Mouse (Mus musculus) spleen, postnatal 4 days (tissue): ENCODE data around the gene Olfr689.
"Not testable (repeated sequence)": the region's sequence is repeated elsewhere in the genome, so short reads cannot be mapped to it uniquely, and the experiment has no call there.

ENCODE experiments used
- DNase-seq, 2 experiments: peaks; one replicate each; pipeline ENCODE4 v3.0.0; 2022; ENCODE audit warnings: low spot score in 2 of 2

Olfr689 gene

DNA sequence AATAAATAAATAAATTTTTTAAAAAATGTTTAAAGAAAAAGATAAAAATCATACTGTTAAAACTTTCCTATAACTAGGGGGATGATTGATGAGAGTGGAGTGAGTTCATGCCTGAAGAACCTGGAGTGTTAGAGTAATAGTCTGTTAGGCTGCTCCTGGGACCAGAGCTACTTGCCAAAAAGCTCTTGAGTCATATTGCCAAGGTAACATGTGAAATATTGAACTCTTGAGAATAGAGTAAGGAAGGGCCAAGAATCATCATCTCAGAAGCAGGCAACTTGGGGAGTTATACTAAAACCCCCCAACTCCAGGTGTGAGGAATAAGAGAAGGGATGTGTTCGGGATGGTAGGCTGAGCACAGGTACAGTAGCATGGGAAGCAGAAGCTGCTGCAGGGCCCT is at the start of gene Olfr689:
Gene Olfr689 (plus strand): TSS at position 301 of the 400 bp plus-strand sequence.
- no peak for DNase-seq

DNA sequence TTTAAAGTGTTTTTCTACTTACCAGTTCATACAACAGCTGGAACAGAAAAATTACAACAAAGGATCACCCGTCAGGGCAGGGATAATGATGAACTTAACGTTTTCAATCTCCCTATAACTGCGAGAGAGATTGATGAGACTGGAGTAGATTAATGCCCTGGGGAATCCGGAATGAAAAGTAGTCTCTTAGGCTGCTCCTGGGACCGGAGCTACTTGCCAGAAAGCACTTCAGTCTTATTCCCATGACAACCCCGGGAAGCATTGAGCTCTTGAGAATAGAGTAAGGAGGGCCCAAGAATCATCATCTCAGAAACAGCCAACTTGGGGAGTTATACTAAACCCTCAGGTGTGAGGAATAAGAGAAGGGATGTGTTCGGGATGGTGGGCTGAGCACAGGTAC is 38.5 kb upstream of the Olfr689 start:
- DNase-seq = no peak

DNA sequence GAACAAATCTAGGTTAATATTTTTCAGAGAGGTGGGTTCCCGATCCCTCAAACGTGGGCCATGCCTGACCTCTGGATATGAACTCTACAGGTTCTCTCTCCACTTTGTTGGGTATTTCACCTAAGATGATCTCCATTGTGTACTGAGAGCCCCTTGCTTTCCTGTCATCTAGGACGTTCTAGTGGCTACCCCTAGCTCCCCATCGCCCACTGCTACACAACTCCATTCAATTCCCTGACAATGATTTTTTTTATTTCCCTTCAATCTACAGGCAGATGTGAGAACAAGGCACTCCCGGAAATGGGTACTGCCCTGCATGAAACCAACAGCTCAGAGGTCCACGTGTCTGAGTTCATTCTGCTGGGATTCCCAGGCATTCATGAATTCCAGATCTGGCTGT is 23.2 kb upstream of the Olfr689 start, which contains the start of gene Olfr688:
Gene Olfr688 (plus strand): TSS at position 301 of the 400 bp plus-strand sequence.
- DNase-seq = no peak

DNA sequence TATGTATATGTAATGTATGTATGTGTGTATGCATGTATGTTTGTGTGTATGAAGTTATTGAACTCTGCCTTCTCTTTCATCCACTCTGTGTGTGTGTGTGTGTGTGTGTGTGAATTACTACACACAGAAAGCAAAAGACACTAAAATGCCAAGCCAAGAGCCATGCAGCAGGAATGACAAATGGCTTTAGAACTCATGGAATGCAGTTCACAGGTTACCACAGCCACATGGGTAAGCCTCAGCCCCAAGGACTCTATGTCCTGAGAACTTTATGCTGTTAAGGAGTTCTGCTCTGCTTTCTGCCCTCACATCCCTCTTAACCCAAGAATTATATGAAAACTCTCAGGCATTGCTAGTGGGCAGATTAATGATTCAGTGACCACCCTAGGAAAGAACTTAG is 20.9 kb upstream of the Olfr689 start:
- DNase-seq = no peak

DNA sequence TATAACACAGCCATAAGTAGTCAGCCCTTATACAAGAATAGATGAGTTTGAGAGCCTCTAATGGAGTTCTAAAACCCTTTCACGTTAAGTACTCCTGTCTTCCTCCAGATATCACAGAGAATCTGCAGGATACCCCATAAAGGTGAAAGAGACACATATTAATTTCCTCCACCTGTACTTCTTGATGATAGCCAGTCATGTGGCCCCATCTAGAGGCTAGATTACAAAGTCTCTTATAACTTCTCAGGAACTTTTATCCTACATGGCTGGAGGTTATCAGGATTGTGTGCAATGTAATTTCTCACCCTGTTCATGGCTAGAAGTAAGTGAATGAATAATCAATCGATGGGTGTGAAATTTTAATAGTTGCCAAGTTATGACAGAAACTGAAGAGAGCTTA is 14.3 kb downstream of the Olfr689 start:
- no peak for DNase-seq

DNA sequence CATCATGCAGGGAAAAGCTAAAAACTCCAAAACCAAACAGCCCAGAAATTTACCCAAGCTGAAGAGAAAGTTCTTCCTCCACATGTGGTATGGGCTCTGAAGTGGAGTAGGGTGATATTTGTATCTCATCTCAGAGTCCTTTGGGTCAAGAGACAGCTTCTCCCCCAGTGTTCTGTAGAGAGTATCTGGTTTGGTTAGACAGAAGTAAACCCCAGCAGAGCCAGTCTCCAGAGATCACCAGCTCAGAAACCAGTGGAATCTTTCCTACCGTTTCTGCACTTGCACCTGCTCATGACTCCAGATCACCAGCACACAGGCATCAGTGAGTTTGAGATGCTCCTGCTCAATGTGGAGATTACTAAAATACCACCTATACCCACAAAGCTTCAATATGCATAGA is 23.0 kb downstream of the Olfr689 start, which contains the start of gene Olfr690:
Gene Olfr690 (minus strand): TSS at position 101 of the 400 bp plus-strand sequence.
- DNase-seq = no peak

DNA sequence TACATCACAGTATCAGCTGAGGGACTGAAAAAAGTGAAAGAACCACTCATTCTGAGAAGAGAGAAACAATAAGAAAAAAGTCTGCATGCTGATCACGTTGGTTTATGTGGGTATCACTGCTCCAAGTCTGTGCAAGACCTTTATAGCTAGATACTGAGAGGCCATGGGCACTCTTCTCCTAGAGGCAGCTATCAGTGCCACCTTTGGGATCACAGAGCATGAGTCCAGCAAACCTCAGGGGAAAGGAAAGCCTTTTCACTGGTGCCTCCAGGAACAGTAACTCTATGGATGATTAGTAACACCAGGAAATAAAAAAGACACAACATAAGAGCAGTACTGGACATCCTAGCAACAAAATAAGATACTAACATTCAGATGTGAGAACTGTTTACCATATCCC is 31.2 kb downstream of the Olfr689 start, which contains the start of gene Olfr691:
Gene Olfr691 (minus strand): TSS at position 101 of the 400 bp plus-strand sequence.
- no peak for DNase-seq

DNA sequence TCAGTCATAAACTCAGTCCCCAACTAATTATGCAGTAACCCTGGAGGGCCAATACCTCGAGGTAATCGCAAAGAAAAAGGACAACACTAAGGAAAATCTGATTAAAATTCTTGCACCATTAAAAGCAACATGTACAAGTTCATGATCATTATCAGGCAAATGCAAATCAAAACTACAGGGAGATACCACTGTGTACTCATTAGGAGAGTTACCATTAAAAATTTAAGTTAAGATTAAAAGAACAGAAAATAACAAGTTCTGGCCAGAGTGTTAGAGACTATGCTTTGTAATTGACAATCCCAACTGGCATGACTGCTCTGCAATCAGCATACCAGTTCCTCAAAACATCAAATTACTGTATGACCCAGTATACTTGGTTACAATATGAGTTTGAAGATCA is 31.8 kb downstream of the Olfr689 start:
- no peak for DNase-seq

DNA sequence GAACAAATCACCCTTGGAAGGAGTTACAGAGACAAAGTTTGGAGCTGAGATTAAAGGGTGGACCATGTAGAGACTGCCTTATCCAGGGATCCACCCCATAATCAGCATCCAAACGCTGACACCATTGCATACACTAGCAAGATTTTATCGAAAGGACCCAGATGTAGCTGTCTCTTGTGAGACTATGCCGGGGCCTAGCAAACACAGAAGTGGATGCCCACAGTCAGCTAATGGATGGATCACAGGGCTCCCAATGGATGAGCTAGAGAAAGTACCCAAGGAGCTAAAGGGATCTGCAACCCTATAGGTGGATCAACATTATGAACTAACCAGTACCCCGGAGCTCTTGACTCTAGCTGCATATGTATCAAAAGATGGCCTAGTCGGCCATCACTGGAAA is 45.1 kb downstream of the Olfr689 start:
- DNase-seq = not testable (repeated sequence)

DNA sequence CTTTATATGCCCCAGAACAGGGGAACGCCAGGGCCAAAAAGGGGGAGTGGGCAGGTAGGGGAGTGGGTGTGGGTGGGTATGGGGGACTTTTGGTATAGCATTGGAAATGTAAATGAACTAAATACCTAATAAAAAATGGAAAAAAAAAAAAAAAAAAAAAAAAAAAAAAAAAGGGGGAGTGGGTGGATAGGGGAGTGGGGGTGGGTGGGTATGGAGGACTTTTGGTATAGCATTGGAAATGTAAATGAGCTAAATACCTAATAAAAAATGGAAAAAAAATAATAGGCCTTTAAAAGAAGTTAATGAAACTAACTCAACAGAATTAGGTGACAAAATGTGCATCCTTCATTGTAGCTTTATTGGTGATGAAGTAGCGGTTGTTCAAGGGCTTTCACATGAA is 45.5 kb downstream of the Olfr689 start:
- DNase-seq = not testable (repeated sequence)

DNA sequence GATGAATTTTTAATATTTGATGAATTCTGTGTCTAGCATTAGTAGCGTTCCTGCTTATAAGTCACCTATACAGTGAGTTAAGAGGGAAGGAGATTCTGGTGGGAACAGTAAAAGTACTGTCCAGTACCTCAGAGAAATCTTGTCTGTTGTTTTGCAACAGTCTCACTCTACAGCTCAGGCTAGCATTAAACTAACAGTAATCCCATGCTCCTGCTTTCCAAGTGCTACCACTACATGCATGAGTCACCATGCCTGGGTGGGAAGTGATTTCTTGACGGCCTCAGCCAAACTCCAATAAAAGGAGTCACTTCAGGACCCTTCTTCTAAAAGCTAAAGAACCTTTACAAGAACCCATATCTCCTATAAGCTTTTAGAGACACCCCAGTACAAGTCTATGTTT is 50.7 kb downstream of the Olfr689 start:
- no peak for DNase-seq

DNA sequence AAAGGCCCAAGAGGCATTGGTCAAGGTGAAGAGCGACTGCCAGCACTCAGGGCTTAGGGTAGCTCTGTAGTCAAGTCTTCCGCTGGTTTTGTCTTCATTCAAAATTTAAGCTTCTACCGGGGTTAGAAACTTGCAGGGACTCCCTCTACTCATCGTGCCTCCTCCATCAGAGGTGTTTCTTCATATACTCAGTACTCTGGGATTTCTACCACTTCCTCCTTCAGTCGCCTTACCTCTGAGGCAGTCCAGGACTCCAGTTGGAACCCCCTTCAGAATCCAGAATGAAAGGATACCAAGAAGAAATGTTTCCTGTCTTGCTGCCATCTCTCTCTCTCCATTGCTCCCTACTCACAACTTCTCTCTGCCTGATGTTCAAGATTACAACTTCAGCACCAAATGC is 56.3 kb downstream of the Olfr689 start:
- DNase-seq = no peak

DNA sequence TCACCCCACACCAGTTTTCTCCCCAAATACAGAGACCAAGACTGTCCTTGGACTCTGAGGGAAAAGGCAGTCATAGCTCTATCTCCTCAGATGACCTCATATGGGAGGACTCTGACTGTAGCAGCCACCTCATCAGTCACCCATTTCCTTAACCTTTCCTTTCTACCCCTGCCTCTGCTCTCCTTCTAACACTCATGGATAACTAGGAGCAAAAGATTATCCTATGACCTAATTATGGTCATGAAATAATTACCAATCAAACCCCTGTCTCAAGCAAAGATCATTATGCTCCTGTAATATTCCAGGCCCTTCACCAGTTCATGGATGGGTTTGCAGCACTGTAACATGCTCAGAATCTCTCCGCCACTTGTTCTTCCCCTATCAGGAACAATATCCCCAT is 57.0 kb downstream of the Olfr689 start, which contains the start of gene Olfr692:
Gene Olfr692 (plus strand): TSS at position 301 of the 400 bp plus-strand sequence.
- DNase-seq = peak in 1 of 2 experiments; percentile 8

DNA sequence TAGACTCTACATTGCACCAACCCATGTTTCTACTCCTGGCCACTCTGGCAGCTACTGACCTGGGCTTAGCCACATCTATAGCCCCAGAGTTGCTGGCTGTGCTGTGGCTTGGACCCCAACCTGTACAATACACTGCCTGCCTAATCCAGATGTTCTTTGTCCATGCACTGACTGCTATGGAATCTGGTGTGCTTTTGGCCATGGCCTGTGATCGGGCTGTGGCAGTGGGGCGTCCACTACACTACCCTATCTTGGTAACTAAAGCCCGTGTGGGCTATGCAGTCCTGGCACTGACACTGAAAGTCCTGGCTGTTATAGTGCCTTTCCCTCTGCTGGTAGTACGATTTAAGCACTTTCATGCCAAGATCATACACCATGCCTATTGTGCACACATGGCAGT is 57.6 kb downstream of the Olfr689 start:
- peak in 1 of 2 experiments; percentile 46 for DNase-seq
